Mouse (Mus musculus) midbrain, embryonic 15.5 days (tissue): Measurements from ENCODE around the gene Pakap. TPM values are rescaled to one million over a fixed set of nuclear protein-coding genes. Genes with fewer than 3 reads are reported as not detected.

Source experiments
- ATAC-seq: fragments of 200-750 bp; cut with Nextera tagmentation; replicated peaks from 2 replicates; pipeline ENCODE4 v1.8.0; 2017; ENCODE audit warnings: moderate TSS enrichment
- H3K27ac ChIP-seq: fragments of 300-500 bp; sonication (generic); 2 replicates; pipeline ENCODE4 v1.5.1; 2015; ENCODE audit warnings: mild to moderate bottlenecking, inconsistent platforms
- H3K27me3 ChIP-seq: fragments of 300-500 bp; sonication (generic); replicated peaks from 2 replicates; pipeline ENCODE4 v1.6.1; 2015; ENCODE audit warnings: inconsistent platforms
- H3K36me3 ChIP-seq: fragments of 300-500 bp; sonication (generic); replicated peaks from 2 replicates; pipeline ENCODE4 v1.6.1; 2015; ENCODE audit warnings: inconsistent platforms
- H3K4me1 ChIP-seq: fragments of 300-500 bp; sonication (generic); 2 replicates; pipeline ENCODE4 v1.6.1; 2015; ENCODE audit warnings: inconsistent platforms
- H3K4me2 ChIP-seq: fragments of 300-500 bp; sonication (generic); 2 replicates; pipeline ENCODE4 v1.6.1; 2015; ENCODE audit warnings: inconsistent platforms, mild to moderate bottlenecking, moderate library complexity
- H3K4me3 ChIP-seq: fragments of 300-500 bp; sonication (generic); 2 replicates; pipeline ENCODE4 v1.5.1; 2015; ENCODE audit warnings: mild to moderate bottlenecking, inconsistent platforms
- H3K9ac ChIP-seq: fragments of 300-500 bp; sonication (generic); 2 replicates; pipeline ENCODE4 v1.6.1; 2015; ENCODE audit warnings: mild to moderate bottlenecking, inconsistent platforms
- H3K9me3 ChIP-seq: fragments of 300-500 bp; sonication (generic); 2 replicates; pipeline ENCODE4 v1.6.1; 2016; ENCODE audit warnings: inconsistent platforms
- WGBS: fragments of 180-500 bp; shearing (Covaris S2); methylation state at CpG from one replicate; pipeline ENCODE4 v1.1.7; 2015; ENCODE audit warnings: mixed read lengths; 5-methylcytosine and 5-hydroxymethylcytosine counted together
- polyA plus RNA-seq: library from polyadenylated mRNA; unstranded; fragments of >200 nt; fragmentation: Nextera tagmentation; extraction: Ambion mirVana; gene quantifications from 2 replicates; pipeline ENCODE4 v1.2.1, GENCODE M21; 2015

The Pakap gene
- polyA plus RNA-seq, 1 experiment from 2014 or later, result 10.9 TPM

- Histone ChIP-seq H3K4me3 (no peak overlapping the region), H3K9me3 (no peaks in the 10 kb centered on the region), H3K27me3 (no peaks in the 10 kb centered on the region), H3K4me1 (peaks cover 3% of the 10 kb centered on the region; the same call in 1 of the 2 replicates), H3K4me2 (no peak overlapping the region), H3K27ac (no peak overlapping the region), H3K36me3 (no peaks in the 10 kb centered on the region), H3K9ac (no peak overlapping the region)
- WGBS, result 87% methylated on average over 12 of the region's 12 CpGs
- ATAC-seq, result no peak
Measured at GRCm38 (mm10) chr4:57684676-57685215, 116.8 kb downstream of the Pakap start.

- 77% methylated on average over 3 of the region's 3 CpGs for WGBS
- ATAC-seq, result no peak
Measured at GRCm38 (mm10) chr4:57686736-57687135, 118.8 kb downstream of the Pakap start.

GRCm38 (mm10) chr4:57687583-57687982 lies 119.6 kb downstream of the Pakap start:
- no peak overlapping the region for H3K9ac ChIP-seq
- H3K4me2 ChIP-seq, result no peak overlapping the region
- H3K27ac ChIP-seq, result no peak overlapping the region
- H3K9me3 ChIP-seq, result no peaks in the 10 kb centered on the region
- no peaks in the 10 kb centered on the region for H3K36me3 ChIP-seq
- WGBS, result 83% methylated on average over 3 of the region's 3 CpGs
- no peak overlapping the region for H3K4me3 ChIP-seq
- H3K27me3 ChIP-seq, result no peaks in the 10 kb centered on the region
- no peak for ATAC-seq
- peaks cover 3% of the 10 kb centered on the region; the same call in 1 of the 2 replicates for H3K4me1 ChIP-seq

More at GRCm38 (mm10) chr4:57686736-57687135, 118.8 kb downstream of the Pakap start:
- Histone ChIP-seq H3K27me3 (no peaks in the 10 kb centered on the region), H3K27ac (no peak overlapping the region), H3K4me3 (no peak overlapping the region), H3K4me1 (peaks cover 3% of the 10 kb centered on the region; the same call in 1 of the 2 replicates), H3K9me3 (no peaks in the 10 kb centered on the region), H3K36me3 (no peaks in the 10 kb centered on the region), H3K9ac (no peak overlapping the region), H3K4me2 (no peak overlapping the region)

- no peak overlapping the region for H3K4me2 ChIP-seq
- H3K9me3 ChIP-seq, result no peaks in the 10 kb centered on the region
- no peaks in the 10 kb centered on the region for H3K36me3 ChIP-seq
- H3K9ac ChIP-seq, result no peak overlapping the region
- WGBS, result 85% methylated on average over 9 of the region's 9 CpGs
- no peak overlapping the region for H3K4me3 ChIP-seq
- H3K4me1 ChIP-seq, result peaks cover 3% of the 10 kb centered on the region; the same call in 1 of the 2 replicates
- H3K27me3 ChIP-seq, result no peaks in the 10 kb centered on the region
- ATAC-seq, result no peak
- no peak overlapping the region for H3K27ac ChIP-seq
Measured at GRCm38 (mm10) chr4:57688131-57688530, 120.2 kb downstream of the Pakap start.

- H3K9ac ChIP-seq, result no peak overlapping the region
- no peaks in the 10 kb centered on the region for H3K27me3 ChIP-seq
- no peak overlapping the region for H3K4me2 ChIP-seq
- H3K4me1 ChIP-seq, result peaks cover 3% of the 10 kb centered on the region; the same call in 1 of the 2 replicates
- H3K9me3 ChIP-seq, result no peaks in the 10 kb centered on the region
- no peaks in the 10 kb centered on the region for H3K36me3 ChIP-seq
- WGBS, result 76% methylated on average over 6 of the region's 6 CpGs
- H3K4me3 ChIP-seq, result no peak overlapping the region
- no peak overlapping the region for H3K27ac ChIP-seq
- ATAC-seq, result no peak
Measured at GRCm38 (mm10) chr4:57690001-57690400, 122.0 kb downstream of the Pakap start.

GRCm38 (mm10) chr4:57690805-57691204 lies 122.8 kb downstream of the Pakap start:
- 62% methylated on average over 1 of the region's 1 CpGs for WGBS
- Histone ChIP-seq H3K4me1 (peaks cover 3% of the 10 kb centered on the region; the same call in 1 of the 2 replicates), H3K9ac (no peak overlapping the region), H3K27me3 (no peaks in the 10 kb centered on the region), H3K4me2 (no peak overlapping the region), H3K27ac (no peak overlapping the region), H3K36me3 (no peaks in the 10 kb centered on the region), H3K4me3 (no peak overlapping the region), H3K9me3 (no peaks in the 10 kb centered on the region)
- ATAC-seq, result no peak

- no peak overlapping the region for H3K4me2 ChIP-seq
- H3K27ac ChIP-seq, result no peak overlapping the region
- H3K36me3 ChIP-seq, result no peaks in the 10 kb centered on the region
- no peak for ATAC-seq
- no peaks in the 10 kb centered on the region for H3K27me3 ChIP-seq
- 79% methylated on average over 5 of the region's 5 CpGs for WGBS
- H3K4me3 ChIP-seq, result no peak overlapping the region
- no peak overlapping the region for H3K9ac ChIP-seq
- no peaks in the 10 kb centered on the region for H3K9me3 ChIP-seq
- H3K4me1 ChIP-seq, result no peaks in the 10 kb centered on the region
Measured at GRCm38 (mm10) chr4:57694356-57695136, 126.6 kb downstream of the Pakap start.

GRCm38 (mm10) chr4:57696955-57697354 lies 129.0 kb downstream of the Pakap start:
- H3K27me3 ChIP-seq, result no peaks in the 10 kb centered on the region
- no peak overlapping the region for H3K9ac ChIP-seq
- no peaks in the 10 kb centered on the region for H3K9me3 ChIP-seq
- no peak overlapping the region for H3K4me2 ChIP-seq
- no peaks in the 10 kb centered on the region for H3K36me3 ChIP-seq
- no peak for ATAC-seq
- H3K4me3 ChIP-seq, result no peak overlapping the region
- no peak overlapping the region for H3K27ac ChIP-seq
- H3K4me1 ChIP-seq, result no peaks in the 10 kb centered on the region
- WGBS, result 96% methylated on average over 11 of the region's 11 CpGs

GRCm38 (mm10) chr4:57697918-57698611 lies 130.1 kb downstream of the Pakap start:
- H3K27ac ChIP-seq, result no peak overlapping the region
- H3K27me3 ChIP-seq, result no peaks in the 10 kb centered on the region
- H3K4me2 ChIP-seq, result no peak overlapping the region
- no peaks in the 10 kb centered on the region for H3K9me3 ChIP-seq
- H3K9ac ChIP-seq, result no peak overlapping the region
- no peak overlapping the region for H3K4me3 ChIP-seq
- WGBS, result 84% methylated on average over 12 of the region's 12 CpGs
- ATAC-seq, result no peak
- H3K4me1 ChIP-seq, result no peaks in the 10 kb centered on the region
- no peaks in the 10 kb centered on the region for H3K36me3 ChIP-seq

- no peak overlapping the region for H3K9ac ChIP-seq
- H3K4me1 ChIP-seq, result no peaks in the 10 kb centered on the region
- no peak for ATAC-seq
- H3K4me3 ChIP-seq, result no peak overlapping the region
- H3K9me3 ChIP-seq, result no peaks in the 10 kb centered on the region
- H3K36me3 ChIP-seq, result no peaks in the 10 kb centered on the region
- WGBS, result 87% methylated on average over 5 of the region's 5 CpGs
- H3K27ac ChIP-seq, result no peak overlapping the region
- no peak overlapping the region for H3K4me2 ChIP-seq
- H3K27me3 ChIP-seq, result no peaks in the 10 kb centered on the region
Measured at GRCm38 (mm10) chr4:57701576-57701975, 133.6 kb downstream of the Pakap start.

- no peak overlapping the region for H3K9ac ChIP-seq
- no peak overlapping the region for H3K4me3 ChIP-seq
- no peak overlapping the region for H3K4me2 ChIP-seq
- no peak overlapping the region for H3K27ac ChIP-seq
- H3K27me3 ChIP-seq, result no peaks in the 10 kb centered on the region
- H3K4me1 ChIP-seq, result no peaks in the 10 kb centered on the region
- no peaks in the 10 kb centered on the region for H3K9me3 ChIP-seq
- no peak for ATAC-seq
- H3K36me3 ChIP-seq, result no peaks in the 10 kb centered on the region
- 72% methylated on average over 11 of the region's 11 CpGs for WGBS
Measured at GRCm38 (mm10) chr4:57703574-57704470, 135.8 kb downstream of the Pakap start.

GRCm38 (mm10) chr4:57704575-57704974 lies 136.6 kb downstream of the Pakap start:
- H3K36me3 ChIP-seq, result no peaks in the 10 kb centered on the region
- no peaks in the 10 kb centered on the region for H3K27me3 ChIP-seq
- H3K9ac ChIP-seq, result no peak overlapping the region
- no peaks in the 10 kb centered on the region for H3K9me3 ChIP-seq
- 89% methylated on average over 7 of the region's 7 CpGs for WGBS
- H3K4me2 ChIP-seq, result no peak overlapping the region
- H3K4me1 ChIP-seq, result no peaks in the 10 kb centered on the region
- H3K27ac ChIP-seq, result no peak overlapping the region
- H3K4me3 ChIP-seq, result no peak overlapping the region
- ATAC-seq, result no peak
